Mouse (Mus musculus): Measurements from ENCODE around the gene Espn. TPM values are rescaled to one million over a fixed set of nuclear protein-coding genes. Genes with fewer than 3 reads are reported as not detected.
A peak's percentile ranks its signal among the peaks of the same experiment; 100 is the strongest.

The Espn gene
- polyA plus RNA-seq, 1 experiment from 2014 or later: 2.0 TPM

DNA sequence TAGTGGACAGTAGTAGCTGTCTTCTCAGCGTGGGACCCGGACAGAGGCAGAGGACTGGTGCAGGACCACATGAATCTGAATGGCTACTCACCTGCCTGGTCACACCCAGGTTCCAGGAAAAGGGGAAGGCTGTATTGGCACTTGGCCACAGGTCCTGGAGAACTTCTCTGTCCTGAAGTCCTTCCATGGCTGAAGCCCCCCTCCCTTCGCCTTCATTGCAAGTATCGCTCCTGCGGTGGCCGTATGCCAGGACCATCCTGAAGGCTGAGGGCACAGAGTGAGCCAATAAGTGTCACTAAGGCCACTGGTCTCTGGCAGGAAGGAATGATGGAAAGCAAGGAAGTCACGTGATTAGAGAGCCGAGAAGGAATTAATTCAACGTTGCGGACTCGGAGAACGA is 57.9 kb downstream of the Espn start:
- Histone ChIP-seq H3K9ac (replicated peaks; ENCODE audit: low read depth) (no peak overlapping the region), H3K4me3 (ENCODE audit: low read depth, low read length) (no peak overlapping the region), H3K27ac (ENCODE audit: low read length) (no peak overlapping the region), H3K27me3 (replicated peaks; ENCODE audit: insufficient read depth, low read length) (no peaks in the 10 kb centered on the region), H3K4me2 (replicated peaks; ENCODE audit: low read depth, low read length) (no peak overlapping the region), H3K9me3 (ENCODE audit: low read length) (no peaks in the 10 kb centered on the region), H3K36me3 (ENCODE audit: insufficient read depth, low read length) (no peaks in the 10 kb centered on the region), H3K4me1 (ENCODE audit: insufficient read depth, low read depth, low read length) (peaks cover 3% of the 10 kb centered on the region)
- DNase-seq (ENCODE audit: low spot score) (no peak), ATAC-seq (no peak)
- TF ChIP-seq CTCF (IDR thresholded peaks at IDR 0.05) (no peak), EP300 (IDR thresholded peaks at IDR 0.05) (no peak)
- WGBS: 73% methylated on average over 12 of the region's 12 CpGs

DNA sequence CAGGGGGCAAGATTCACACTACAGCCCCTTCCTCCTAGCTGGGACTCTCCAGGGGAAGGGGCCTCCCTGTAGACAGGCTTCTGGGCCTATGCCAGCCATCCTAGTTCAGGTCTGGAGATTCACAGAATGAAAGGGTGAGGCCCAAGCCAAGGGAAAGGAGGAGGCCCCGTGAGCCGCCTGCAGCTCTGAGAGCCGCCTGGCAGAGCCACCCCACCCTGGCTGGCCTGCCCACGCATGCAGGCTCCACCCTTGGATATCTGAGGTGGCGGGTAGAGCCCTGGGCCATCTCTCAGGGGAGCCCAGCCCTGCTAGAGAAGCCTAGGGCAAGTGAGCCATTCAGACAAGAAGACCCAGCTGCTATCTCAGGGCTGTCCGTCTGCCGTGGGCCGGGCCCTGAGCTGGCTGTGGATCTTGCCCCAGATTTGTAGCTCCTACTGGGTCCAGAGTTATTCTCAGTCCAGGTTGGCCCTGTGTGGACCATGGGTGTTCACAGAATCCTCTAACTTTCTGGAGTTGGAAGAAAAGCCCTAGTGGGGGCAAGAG is 59.3 kb downstream of the Espn start:
- DNase-seq (ENCODE audit: low spot score): no peak
- no peaks in the 10 kb centered on the region for H3K36me3 ChIP-seq (ENCODE audit: insufficient read depth, low read length)
- no peaks in the 10 kb centered on the region for H3K9me3 ChIP-seq (ENCODE audit: low read length)
- H3K4me3 ChIP-seq (ENCODE audit: low read depth, low read length): no peak overlapping the region
- TF ChIP-seq EP300 (IDR thresholded peaks at IDR 0.05) (no peak), CTCF (IDR thresholded peaks at IDR 0.05) (no peak)
- no peak overlapping the region for H3K4me2 ChIP-seq (replicated peaks; ENCODE audit: low read depth, low read length)
- WGBS: 66% methylated on average over 8 of the region's 8 CpGs
- ATAC-seq: no peak
- H3K27ac ChIP-seq (ENCODE audit: low read length): no peak overlapping the region
- no peaks in the 10 kb centered on the region for H3K27me3 ChIP-seq (replicated peaks; ENCODE audit: insufficient read depth, low read length)
- peaks cover 5% of the 10 kb centered on the region for H3K4me1 ChIP-seq (ENCODE audit: insufficient read depth, low read depth, low read length)
- H3K9ac ChIP-seq (replicated peaks; ENCODE audit: low read depth): no peak overlapping the region

GRCm38 (mm10) chr4:152090191-152090590 is 62.0 kb downstream of the Espn start:
- no peak overlapping the region for H3K9ac ChIP-seq (replicated peaks; ENCODE audit: low read depth)
- DNase-seq (ENCODE audit: low spot score) (no peak), ATAC-seq (no peak)
- H3K36me3 ChIP-seq (ENCODE audit: insufficient read depth, low read length): no peaks in the 10 kb centered on the region
- no peak overlapping the region for H3K4me2 ChIP-seq (replicated peaks; ENCODE audit: low read depth, low read length)
- no peak overlapping the region for H3K4me3 ChIP-seq (ENCODE audit: low read depth, low read length)
- no peaks in the 10 kb centered on the region for H3K27me3 ChIP-seq (replicated peaks; ENCODE audit: insufficient read depth, low read length)
- 75% methylated on average over 9 of the region's 9 CpGs for WGBS
- no peak for TF ChIP-seq CTCF (IDR thresholded peaks at IDR 0.05)
- TF ChIP-seq EP300 (IDR thresholded peaks at IDR 0.05): no peak
- H3K27ac ChIP-seq (ENCODE audit: low read length): no peak overlapping the region
- H3K9me3 ChIP-seq (ENCODE audit: low read length): no peaks in the 10 kb centered on the region
- H3K4me1 ChIP-seq (ENCODE audit: insufficient read depth, low read depth, low read length): peaks cover 12% of the 10 kb centered on the region

DNA sequence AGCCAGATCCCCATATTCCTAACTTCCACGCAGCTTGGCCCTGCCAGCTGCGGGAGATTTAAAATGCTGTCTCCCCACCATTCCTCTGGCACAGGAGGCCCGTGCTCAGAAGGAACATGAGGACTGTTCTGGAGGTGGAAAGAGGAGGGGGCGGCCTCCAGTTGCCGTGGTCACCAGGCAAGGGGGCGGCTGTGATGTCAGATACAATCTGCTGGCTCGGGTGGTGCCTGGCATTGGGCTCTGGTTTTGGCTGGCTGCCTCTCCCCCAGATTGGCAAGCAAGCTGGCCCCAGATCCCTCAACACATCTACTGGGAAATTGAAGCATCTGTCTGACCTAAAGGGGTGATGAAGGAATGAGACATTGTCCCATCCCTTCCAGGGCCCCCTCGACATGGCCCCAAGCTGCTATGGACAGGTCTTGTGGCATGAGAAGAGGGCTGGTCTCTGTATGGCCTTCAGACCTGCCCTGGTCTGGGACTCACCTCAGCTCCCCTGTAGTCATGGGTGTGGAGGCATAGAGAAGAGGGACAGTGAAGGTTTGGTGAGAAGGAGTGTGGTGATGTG is 63.5 kb downstream of the Espn start:
- no peak for TF ChIP-seq EP300 (IDR thresholded peaks at IDR 0.05)
- TF ChIP-seq CTCF (IDR thresholded peaks at IDR 0.05): no peak
- ATAC-seq: no peak
- Histone ChIP-seq H3K4me3 (ENCODE audit: low read depth, low read length) (no peak overlapping the region), H3K4me2 (replicated peaks; ENCODE audit: low read depth, low read length) (no peak overlapping the region), H3K9ac (replicated peaks; ENCODE audit: low read depth) (no peak overlapping the region), H3K27ac (ENCODE audit: low read length) (no peak overlapping the region), H3K4me1 (ENCODE audit: insufficient read depth, low read depth, low read length) (peaks cover 12% of the 10 kb centered on the region), H3K9me3 (ENCODE audit: low read length) (no peaks in the 10 kb centered on the region), H3K27me3 (replicated peaks; ENCODE audit: insufficient read depth, low read length) (no peaks in the 10 kb centered on the region), H3K36me3 (ENCODE audit: insufficient read depth, low read length) (no peaks in the 10 kb centered on the region)
- no peak for DNase-seq (ENCODE audit: low spot score)
- 48% methylated on average over 8 of the region's 8 CpGs for WGBS

- no peaks in the 10 kb centered on the region for H3K36me3 ChIP-seq (ENCODE audit: insufficient read depth, low read length)
- no peak for TF ChIP-seq EP300 (IDR thresholded peaks at IDR 0.05)
- TF ChIP-seq CTCF (IDR thresholded peaks at IDR 0.05): no peak
- H3K27ac ChIP-seq (ENCODE audit: low read length): no peak overlapping the region
Observed at GRCm38 (mm10) chr4:152088133-152088532, 64.0 kb downstream of the Espn start.

DNA sequence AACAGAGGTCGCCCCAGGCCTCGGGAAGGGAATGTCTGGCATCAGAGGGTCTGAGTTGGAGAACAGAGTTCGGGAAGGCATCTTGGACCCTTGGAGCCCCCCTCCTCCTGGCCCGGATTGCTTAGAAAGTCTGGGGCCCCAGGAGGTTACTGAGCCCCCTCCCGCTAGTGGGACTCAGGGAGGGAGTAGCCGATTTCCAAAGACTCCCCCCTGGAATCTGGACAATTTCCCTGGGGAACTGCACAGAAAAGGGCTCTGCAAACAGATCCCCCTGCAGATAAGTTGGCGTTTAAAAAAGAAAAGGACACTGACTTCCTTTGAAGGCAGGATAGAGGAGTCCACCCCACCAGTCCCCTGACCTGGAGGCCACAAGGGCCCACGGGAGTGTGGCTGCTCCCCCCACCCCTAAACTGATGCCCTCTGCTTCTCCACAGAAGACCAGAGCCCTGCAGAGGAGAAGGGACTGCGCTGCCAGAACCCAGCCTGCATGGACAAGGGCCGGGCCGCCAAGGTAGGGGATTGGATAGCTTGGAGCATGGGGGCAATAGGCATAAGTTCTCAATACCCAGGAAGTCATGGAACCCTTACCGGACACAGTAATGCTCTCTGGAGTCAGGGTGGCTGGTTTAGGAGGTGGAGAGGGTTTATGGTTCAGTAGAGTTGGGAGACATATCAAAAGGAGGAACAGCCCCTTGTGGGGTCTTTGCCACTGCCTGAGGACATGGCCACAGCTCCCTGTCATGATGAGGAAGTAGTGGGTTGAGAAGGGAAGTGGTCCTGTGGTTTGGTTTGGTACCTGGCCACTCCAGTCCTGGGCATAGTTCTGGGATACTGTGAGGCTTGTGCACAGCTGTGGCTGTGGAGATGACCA is 64.7 kb downstream of the Espn start:
- Histone ChIP-seq H3K4me2 (replicated peaks; ENCODE audit: low read depth, low read length) (peak overlapping the region; percentile 85), H3K27ac (ENCODE audit: low read length) (peak overlapping the region; percentile 62; the same call in 1 of the 2 replicates), H3K9ac (replicated peaks; ENCODE audit: low read depth) (peak overlapping the region; percentile 75), H3K4me3 (ENCODE audit: low read depth, low read length) (peak overlapping the region; percentile 67), H3K27me3 (replicated peaks; ENCODE audit: insufficient read depth, low read length) (no peaks in the 10 kb centered on the region), H3K36me3 (ENCODE audit: insufficient read depth, low read length) (no peaks in the 10 kb centered on the region), H3K4me1 (ENCODE audit: insufficient read depth, low read depth, low read length) (peaks cover 12% of the 10 kb centered on the region), H3K9me3 (ENCODE audit: low read length) (no peaks in the 10 kb centered on the region)
- TF ChIP-seq EP300 (IDR thresholded peaks at IDR 0.05) (no peak), CTCF (IDR thresholded peaks at IDR 0.05) (no peak)
- DNase-seq (ENCODE audit: low spot score) (no peak), ATAC-seq (0 out of 2 replicates have a peak, but pooled peaks have one; percentile 2)
- WGBS: 5% methylated on average over 12 of the region's 12 CpGs

More at GRCm38 (mm10) chr4:152088133-152088532, 64.0 kb downstream of the Espn start:
- DNase-seq (ENCODE audit: low spot score) (peak; percentile 48), ATAC-seq (0 out of 2 replicates have a peak, but pooled peaks have one; percentile 5)
- H3K4me1 ChIP-seq (ENCODE audit: insufficient read depth, low read depth, low read length): peaks cover 12% of the 10 kb centered on the region
- H3K4me3 ChIP-seq (ENCODE audit: low read depth, low read length): no peak overlapping the region
- H3K27me3 ChIP-seq (replicated peaks; ENCODE audit: insufficient read depth, low read length): no peaks in the 10 kb centered on the region
- peak overlapping the region; percentile 85 for H3K4me2 ChIP-seq (replicated peaks; ENCODE audit: low read depth, low read length)
- H3K9me3 ChIP-seq (ENCODE audit: low read length): no peaks in the 10 kb centered on the region
- WGBS: 40% methylated on average over 4 of the region's 4 CpGs
- H3K9ac ChIP-seq (replicated peaks; ENCODE audit: low read depth): no peak overlapping the region

Data from lung, postnatal 0 days (tissue).